Mouse (Mus musculus) ES-E14 (cell line): Measurements from ENCODE around the gene Stx16.

Experiments
- CHD2 ChIP-seq: IDR thresholded peaks from 2 replicates; pipeline ENCODE4 v1.6.1; 2014; ENCODE audit warnings: mild to moderate bottlenecking, low read depth, low read length, inconsistent platforms
- MAFK ChIP-seq: IDR thresholded peaks from 2 replicates; pipeline ENCODE4 v1.6.1; 2014; ENCODE audit warnings: mild to moderate bottlenecking, low read depth, low read length, inconsistent platforms; ENCODE audit not compliant: insufficient read depth
- ZC3H11A ChIP-seq: IDR thresholded peaks from 2 replicates; pipeline ENCODE4 v1.6.1; 2012; ENCODE audit warnings: low read depth, mild to moderate bottlenecking, inconsistent platforms, low read length, borderline replicate concordance

GRCm38 (mm10) chr2:174095086-174095485 is 19.0 kb downstream of the Stx16 start:
- TF ChIP-seq MAFK (no peak), CHD2 (no peak), ZC3H11A (no peak)
